Mouse (Mus musculus) liver, embryonic 11.5 days (tissue): ENCODE measurements at regions not wholly inside any gene's neighbourhood (a gene's known extent, or its start where the extent isn't known, plus 50 kb on each side); places are given as distances from the start of the nearest gene placed in this dataset.
A peak's percentile ranks its signal among the peaks of the same experiment; 100 is the strongest.

Experiments used
- ATAC-seq: fragments of 200-750 bp; cut with Nextera tagmentation; replicated peaks from 2 replicates; pipeline ENCODE4 v1.8.0; 2017; ENCODE audit warnings: moderate number of reproducible peaks, mild to moderate bottlenecking, moderate TSS enrichment, moderate library complexity; ENCODE audit not compliant: low FRiP score
- DNase-seq: peaks from one replicate; pipeline ENCODE4 v3.0.0-alpha.2; 2017; ENCODE audit warnings: low spot score
- H3K27ac ChIP-seq: fragments of 300-500 bp; sonication (generic); 2 replicates; pipeline ENCODE4 v1.5.1; 2014; ENCODE audit warnings: mild to moderate bottlenecking, low read depth, low read length, control low read depth
- H3K27me3 ChIP-seq: fragments of 300-500 bp; sonication (generic); replicated peaks from 2 replicates; pipeline ENCODE4 v1.6.1; 2014; ENCODE audit warnings: low read length, mixed read lengths; ENCODE audit not compliant: control insufficient read depth, insufficient read depth
- H3K36me3 ChIP-seq: fragments of 300-500 bp; sonication (generic); 2 replicates; pipeline ENCODE4 v1.6.1; 2014; ENCODE audit warnings: mild to moderate bottlenecking, low read length, moderate library complexity, mixed read lengths; ENCODE audit not compliant: control insufficient read depth, insufficient read depth
- H3K4me1 ChIP-seq: fragments of 300-500 bp; sonication (generic); replicated peaks from 2 replicates; pipeline ENCODE4 v1.6.1; 2014; ENCODE audit warnings: low read length, mixed read lengths; ENCODE audit not compliant: control insufficient read depth, insufficient read depth
- H3K4me2 ChIP-seq: fragments of 300-500 bp; sonication (generic); 2 replicates; pipeline ENCODE4 v1.6.1; 2014; ENCODE audit warnings: mild to moderate bottlenecking, control low read depth, moderate library complexity
- H3K4me3 ChIP-seq: fragments of 300-500 bp; sonication (generic); 2 replicates; pipeline ENCODE4 v1.5.1; 2014; ENCODE audit warnings: low read depth, low read length, control low read depth
- H3K9ac ChIP-seq: fragments of 300-500 bp; sonication (generic); 2 replicates; pipeline ENCODE4 v1.6.1; 2014; ENCODE audit warnings: low read depth, low read length, control low read depth
- H3K9me3 ChIP-seq: fragments of 300-500 bp; sonication (generic); 2 replicates; pipeline ENCODE4 v1.6.1; 2016; ENCODE audit warnings: low read length, inconsistent platforms, mixed read lengths; ENCODE audit not compliant: control insufficient read depth
- WGBS: fragments of 180-500 bp; shearing (Covaris S2); extraction: QIAGEN DNeasy Blood & Tissue Kit; methylation state at CpG from one replicate; pipeline ENCODE4 v1.1.7; 2014; 5-methylcytosine and 5-hydroxymethylcytosine counted together

- no peak overlapping the region for H3K4me3 ChIP-seq
- 23% methylated on average over 10 of the region's 10 CpGs for WGBS
These were observed 362.6 kb upstream of the Prox1 start for GRCm38 (mm10) chr1:190532879-190533676.

GRCm38 (mm10) chr1:190531224-190531623 is 360.7 kb upstream of the Prox1 start:
- Histone ChIP-seq H3K27ac (no peak overlapping the region), H3K9ac (no peak overlapping the region), H3K4me1 (peaks cover 5% of the 10 kb centered on the region; the same call in 1 of the 2 replicates), H3K27me3 (no peaks in the 10 kb centered on the region; the same call in 1 of the 2 replicates), H3K4me3 (no peak overlapping the region), H3K9me3 (no peaks in the 10 kb centered on the region), H3K4me2 (no peak overlapping the region), H3K36me3 (no peaks in the 10 kb centered on the region)
- 73% methylated on average over 6 of the region's 6 CpGs for WGBS
- ATAC-seq (no peak), DNase-seq (no peak)

More at GRCm38 (mm10) chr1:190532879-190533676, 362.6 kb upstream of the Prox1 start:
- H3K27ac ChIP-seq, result no peak overlapping the region
- H3K4me2 ChIP-seq, result no peak overlapping the region
- ATAC-seq, result 0 out of 2 replicates have a peak, but pooled peaks have one; percentile 49
- H3K9ac ChIP-seq, result no peak overlapping the region
- no peaks in the 10 kb centered on the region for H3K27me3 ChIP-seq
- DNase-seq, result no peak
- peaks cover 5% of the 10 kb centered on the region; the same call in 1 of the 2 replicates for H3K4me1 ChIP-seq
- no peaks in the 10 kb centered on the region for H3K36me3 ChIP-seq
- no peaks in the 10 kb centered on the region for H3K9me3 ChIP-seq

DNA sequence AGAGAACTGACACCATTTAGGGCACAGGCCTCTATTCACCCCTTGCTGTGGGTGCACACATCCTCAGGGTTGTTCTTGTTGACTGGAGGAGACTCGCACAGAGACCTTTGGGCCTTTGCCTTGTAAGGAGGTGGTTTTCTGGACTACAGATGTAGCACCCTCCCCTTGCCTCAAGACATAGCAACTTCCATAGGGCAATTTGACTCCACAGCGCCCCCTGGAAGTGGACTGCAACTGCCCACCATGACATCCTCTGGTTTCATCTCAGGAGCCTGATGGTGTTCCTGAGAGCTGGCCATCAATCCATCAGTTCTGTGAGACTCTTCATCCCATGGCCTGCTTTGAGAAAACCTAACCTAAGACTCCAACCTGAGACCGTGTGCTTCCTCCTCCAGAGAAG is 359.6 kb upstream of the Prox1 start:
- Histone ChIP-seq H3K27ac (no peak overlapping the region), H3K9me3 (no peaks in the 10 kb centered on the region), H3K27me3 (no peaks in the 10 kb centered on the region; the same call in 1 of the 2 replicates), H3K36me3 (no peaks in the 10 kb centered on the region), H3K4me1 (peaks cover 5% of the 10 kb centered on the region; the same call in 1 of the 2 replicates), H3K9ac (no peak overlapping the region), H3K4me3 (no peak overlapping the region), H3K4me2 (no peak overlapping the region)
- ATAC-seq, result no peak
- 73% methylated on average over 3 of the region's 3 CpGs for WGBS
- no peak for DNase-seq

DNA sequence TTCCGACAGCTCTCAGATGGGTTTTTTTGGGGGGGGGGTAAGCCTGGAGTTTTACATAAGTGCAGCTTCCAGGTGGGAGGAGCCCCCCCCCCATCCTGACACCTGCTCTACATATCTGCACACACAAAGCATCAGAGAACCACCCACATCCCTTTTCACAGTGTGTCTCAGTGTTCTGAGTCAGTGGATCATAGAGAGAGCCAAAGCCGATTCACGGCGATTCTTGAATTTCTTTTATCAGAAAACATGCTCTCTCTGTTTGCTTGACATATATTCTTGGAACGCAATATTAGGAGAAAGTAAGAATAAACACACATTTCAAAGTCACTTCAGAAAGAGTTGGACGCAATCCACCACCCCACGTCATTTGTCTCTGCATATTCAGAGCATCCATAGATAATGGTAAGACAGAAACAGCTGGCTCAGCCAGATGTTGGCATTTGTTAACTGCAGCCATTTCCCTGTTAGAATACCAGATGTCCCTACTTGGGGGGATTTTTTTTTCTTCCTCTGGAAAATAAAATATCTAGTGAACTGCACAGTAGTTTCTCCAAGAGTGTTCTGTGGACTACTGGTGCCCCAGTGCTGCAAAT is 357.1 kb upstream of the Prox1 start:
- DNase-seq (no peak), ATAC-seq (no peak)
- Histone ChIP-seq H3K4me2 (no peak overlapping the region), H3K36me3 (no peaks in the 10 kb centered on the region), H3K27ac (no peak overlapping the region), H3K9ac (no peak overlapping the region), H3K4me3 (no peak overlapping the region), H3K27me3 (no peaks in the 10 kb centered on the region; the same call in 1 of the 2 replicates), H3K9me3 (no peaks in the 10 kb centered on the region), H3K4me1 (no peaks in the 10 kb centered on the region; the same call in 1 of the 2 replicates)
- 70% methylated on average over 7 of the region's 7 CpGs for WGBS

- H3K36me3 ChIP-seq, result no peaks in the 10 kb centered on the region
- H3K27me3 ChIP-seq, result no peaks in the 10 kb centered on the region; the same call in 1 of the 2 replicates
- H3K27ac ChIP-seq, result no peak overlapping the region
- no peaks in the 10 kb centered on the region; the same call in 1 of the 2 replicates for H3K4me1 ChIP-seq
- DNase-seq (no peak), ATAC-seq (no peak)
- no peak overlapping the region for H3K4me3 ChIP-seq
- no peaks in the 10 kb centered on the region for H3K9me3 ChIP-seq
- no peak overlapping the region for H3K4me2 ChIP-seq
- WGBS, result 20% methylated on average over 7 of the region's 7 CpGs
- H3K9ac ChIP-seq, result no peak overlapping the region
These were observed 356.1 kb upstream of the Prox1 start for GRCm38 (mm10) chr1:190526634-190527033.

DNA sequence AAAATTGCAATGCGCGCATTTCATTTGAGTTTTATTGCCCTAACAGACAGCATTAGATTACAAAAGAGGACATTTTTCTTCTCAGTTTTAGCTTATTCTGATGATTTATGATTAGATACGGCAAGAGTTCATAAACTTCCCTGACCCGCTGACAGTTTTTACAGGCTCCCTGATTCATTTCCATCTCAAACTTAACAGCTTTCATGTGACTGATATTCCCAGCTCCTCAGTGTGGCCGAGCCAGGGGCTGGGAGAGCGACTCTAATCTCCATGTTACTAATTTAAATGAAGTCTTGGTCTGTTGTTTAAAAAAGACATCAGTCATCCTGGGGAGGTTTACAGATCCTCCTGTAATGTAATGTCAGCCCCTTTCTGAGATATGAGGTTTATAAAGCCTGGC is 355.5 kb upstream of the Prox1 start:
- Histone ChIP-seq H3K9me3 (no peaks in the 10 kb centered on the region), H3K36me3 (no peaks in the 10 kb centered on the region), H3K4me1 (no peaks in the 10 kb centered on the region; the same call in 1 of the 2 replicates), H3K27me3 (no peaks in the 10 kb centered on the region; the same call in 1 of the 2 replicates), H3K4me3 (no peak overlapping the region), H3K27ac (no peak overlapping the region), H3K9ac (no peak overlapping the region), H3K4me2 (no peak overlapping the region)
- DNase-seq (no peak), ATAC-seq (no peak)
- WGBS, result 52% methylated on average over 6 of the region's 6 CpGs

DNA sequence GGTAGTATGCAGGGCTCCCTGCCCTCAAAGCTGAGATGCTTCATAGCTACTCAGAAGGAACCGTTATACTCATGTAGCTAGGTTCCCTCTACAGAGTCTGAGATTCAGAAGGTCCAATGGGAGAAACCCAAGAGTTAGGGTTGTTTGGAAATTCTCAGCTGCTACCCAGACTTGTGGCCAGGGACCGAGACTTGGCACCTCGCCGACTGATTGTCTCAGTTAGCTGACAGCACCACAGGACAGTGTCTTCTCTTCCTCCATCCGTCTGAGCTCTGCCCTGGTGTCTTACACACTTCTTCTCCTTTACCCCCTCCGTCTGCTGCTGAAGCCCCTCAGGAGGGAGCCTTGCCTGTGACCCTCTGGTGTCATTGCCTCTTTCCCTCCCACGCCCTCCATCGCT is 329.6 kb upstream of the Prox1 start:
- no peaks in the 10 kb centered on the region for H3K27me3 ChIP-seq
- no peak overlapping the region for H3K9ac ChIP-seq
- no peaks in the 10 kb centered on the region for H3K9me3 ChIP-seq
- no peaks in the 10 kb centered on the region for H3K36me3 ChIP-seq
- 87% methylated on average over 8 of the region's 8 CpGs for WGBS
- no peak overlapping the region for H3K4me2 ChIP-seq
- DNase-seq (no peak), ATAC-seq (no peak)
- no peaks in the 10 kb centered on the region for H3K4me1 ChIP-seq
- no peak overlapping the region for H3K27ac ChIP-seq
- no peak overlapping the region for H3K4me3 ChIP-seq

DNA sequence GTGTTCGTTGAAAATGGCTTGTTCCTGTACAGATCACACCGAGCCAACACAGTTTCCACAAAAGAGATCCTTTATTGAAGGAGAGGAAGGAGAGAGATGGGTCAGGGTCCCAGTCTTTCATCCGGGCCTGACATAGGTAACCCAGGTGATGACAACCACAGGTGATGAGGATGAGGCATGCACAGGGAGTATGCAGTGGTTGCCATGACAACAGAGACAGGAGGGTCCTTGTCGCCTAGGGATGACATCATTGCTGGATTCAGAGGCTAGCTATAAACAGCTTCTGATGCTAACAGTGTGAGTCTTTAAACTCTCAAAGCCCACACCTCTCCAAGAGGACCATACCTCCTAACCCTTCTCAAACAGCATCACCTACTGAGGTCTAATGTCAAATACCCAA is 327.0 kb upstream of the Prox1 start:
- ATAC-seq, result no peak
- Histone ChIP-seq H3K9me3 (no peaks in the 10 kb centered on the region), H3K27ac (no peak overlapping the region), H3K36me3 (no peaks in the 10 kb centered on the region), H3K4me1 (no peaks in the 10 kb centered on the region), H3K9ac (no peak overlapping the region), H3K27me3 (no peaks in the 10 kb centered on the region), H3K4me2 (no peak overlapping the region), H3K4me3 (no peak overlapping the region)
- 76% methylated on average over 4 of the region's 4 CpGs for WGBS
- no peak for DNase-seq
